Comparison of ENCODE assay signal across 8 mouse cellular contexts in the genomic region with DNA sequence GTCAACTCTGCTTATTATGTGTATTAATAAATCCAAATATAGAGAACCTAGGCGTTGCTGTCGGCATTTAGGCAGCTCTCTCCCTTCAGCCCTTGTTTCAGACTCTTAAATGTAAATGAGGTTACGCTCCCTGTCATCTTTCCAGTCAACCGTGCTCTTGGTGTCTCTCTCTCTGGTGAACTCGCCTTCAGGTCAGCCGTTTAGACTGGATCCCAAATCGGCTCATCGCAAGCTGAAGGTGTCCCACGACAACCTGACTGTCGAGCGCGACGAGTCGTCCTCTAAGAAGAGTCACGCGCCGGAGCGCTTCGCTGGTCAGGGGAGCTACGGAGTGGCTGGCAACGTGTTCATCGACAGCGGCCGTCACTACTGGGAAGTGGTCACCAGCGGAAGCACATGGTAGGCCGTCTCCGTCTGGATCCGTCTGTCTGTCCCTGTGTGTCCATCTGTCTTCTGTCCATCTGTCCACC. TPM values are rescaled to one million over a fixed set of nuclear protein-coding genes. Genes with fewer than 3 reads are reported as not detected.
DNase-seq lines count a peak whose midpoint lies in the region; ATAC-seq lines count a peak whose summit lies in the region.
"Not testable (repeated sequence)": the region's sequence is repeated elsewhere in the genome, so short reads cannot be mapped to it uniquely, and the experiment has no call there.

No protein-coding gene starts in this region.

- H3K9ac ChIP-seq in hindbrain, embryonic 13.5 days; lung, embryonic 15.5 days; neural tube, embryonic 15.5 days (replicated peaks): not testable (repeated sequence)

- H3K27me3 ChIP-seq in hindbrain, embryonic 13.5 days; lung, embryonic 15.5 days; neural tube, embryonic 15.5 days (replicated peaks): not testable (repeated sequence)

- peaks cover 67% of the 10 kb centered on the region for H3K9me3 ChIP-seq in hindbrain, embryonic 13.5 days
- peaks cover 38% of the 10 kb centered on the region for H3K9me3 ChIP-seq in lung, embryonic 15.5 days
- peaks cover 29% of the 10 kb centered on the region for H3K9me3 ChIP-seq in neural tube, embryonic 15.5 days (replicated peaks)

- H3K36me3 ChIP-seq in hindbrain, embryonic 13.5 days: peaks cover 65% of the 10 kb centered on the region
- H3K36me3 ChIP-seq in lung, embryonic 15.5 days: peaks cover 62% of the 10 kb centered on the region
- H3K36me3 ChIP-seq in neural tube, embryonic 15.5 days: peaks cover 53% of the 10 kb centered on the region

- H3K4me3 ChIP-seq in hindbrain, embryonic 13.5 days; lung, embryonic 15.5 days; neural tube, embryonic 15.5 days (replicated peaks): not testable (repeated sequence)

- peak; percentile 62 for DNase-seq in Muller cell, postnatal 12 days (ENCODE audit: inconsistent ontology term)
- DNase-seq in cerebellum, postnatal 14 days: peak; percentile 60 to 65
- DNase-seq in frontal cortex, postnatal 10 days (ENCODE audit: low spot score in 2 of 2): peak; percentile 75 to 81
- peak; percentile 60 to 67 for DNase-seq in layer of hippocampus, postnatal 10 days (ENCODE audit: low spot score in 2 of 2)
- DNase-seq in thymus, postnatal 36 days: peak; percentile 54 to 72

- H3K4me2 ChIP-seq in hindbrain, embryonic 13.5 days; lung, embryonic 15.5 days; neural tube, embryonic 15.5 days: not testable (repeated sequence)

- not testable (repeated sequence) for H3K27ac ChIP-seq in hindbrain, embryonic 13.5 days; lung, embryonic 15.5 days; neural tube, embryonic 15.5 days (replicated peaks)

- H3K4me1 ChIP-seq in hindbrain, embryonic 13.5 days (replicated peaks); lung, embryonic 15.5 days; neural tube, embryonic 15.5 days: not testable (repeated sequence)

- 87% methylated on average over 28 of the region's 28 CpGs for WGBS in hindbrain, embryonic 13.5 days
- WGBS in lung, embryonic 15.5 days: 86% methylated on average over 28 of the region's 28 CpGs
- WGBS in neural tube, embryonic 15.5 days: 85% methylated on average over 28 of the region's 28 CpGs

- peak; percentile 14 for ATAC-seq in hindbrain, embryonic 13.5 days (ENCODE audit: low FRiP score)
- peak; percentile 10; the same call in 1 of the 2 replicates for ATAC-seq in lung, embryonic 15.5 days (ENCODE audit: borderline replicate concordance, extremely low read depth, low FRiP score, low TSS enrichment)
- peak; percentile 35 for ATAC-seq in neural tube, embryonic 15.5 days (ENCODE audit: low FRiP score)

RNA-seq across cellular contexts. Expression of a gene that starts 22.1 kb away (rescaled TPM):
- polyA plus RNA-seq in hindbrain, embryonic 13.5 days (2015; fragmentation: Nextera tagmentation; extraction: Ambion mirVana): 169 and 177 TPM in 2 replicates
- 100 to 1,000 TPM; 327 to 366 TPM for total RNA-seq in layer of hippocampus, postnatal 10 days (2021)
- polyA plus RNA-seq in lung, embryonic 15.5 days (2015; fragmentation: Nextera tagmentation; extraction: Ambion mirVana): 199 and 218 TPM in 2 replicates
- polyA plus RNA-seq in neural tube, embryonic 15.5 days (2015; fragmentation: Nextera tagmentation; extraction: Ambion mirVana): 134 and 143 TPM in 2 replicates
